Mouse (Mus musculus): ENCODE data around the gene Ybx2.

- TF ChIP-seq POLR2A (IDR thresholded peaks at IDR 0.05; ENCODE audit: borderline replicate concordance, extremely low read depth, insufficient read depth, insufficient read length, poor library complexity, severe bottlenecking) (no peak), CTCF (IDR thresholded peaks at IDR 0.05; ENCODE audit: borderline replicate concordance, extremely low read depth, insufficient read depth, insufficient read length) (no peak)
These were observed 47.8 kb downstream of the Ybx2 start for GRCm38 (mm10) chr11:69983377-69983776.
